Mouse (Mus musculus): Measurements from ENCODE around the gene Naa60. TPM values are rescaled to one million over a fixed set of nuclear protein-coding genes. Genes with fewer than 3 reads are reported as not detected.

Naa60 gene
- total RNA-seq, 1 experiment from 2014 or later: 24.5 TPM

Other genes starting within 250 kb of the Naa60 start
- gene Mefv, start 154.3 kb upstream of the Naa60 start, total RNA-seq (2017): 20.5 to 25.6 TPM (median 25.2 TPM) in 3 replicates
- gene Zfp263, start 128.3 kb upstream of the Naa60 start, total RNA-seq (2017): 47.6 to 60.4 TPM (median 59.3 TPM) in 3 replicates
- not detected in 3 replicates for gene Olfr15, start 41.5 kb upstream of the Naa60 start, total RNA-seq (2017)
- 0.11 to 1.5 TPM (median 1.4 TPM) in 3 replicates for gene Zfp174, start 25.1 kb upstream of the Naa60 start, total RNA-seq (2017)
- gene Zfp597, start 12.2 kb downstream of the Naa60 start, total RNA-seq (2017): 23.7 to 35.3 TPM (median 24.2 TPM) in 3 replicates
- gene Gm20695, start 12.3 kb downstream of the Naa60 start, total RNA-seq (2017): 1.2 TPM in 1 of 3 replicates, not detected in the others
- gene 1700037C18Rik, start 36.3 kb downstream of the Naa60 start, total RNA-seq (2017): 0.57 to 6.4 TPM (median 1.9 TPM) in 3 replicates
- gene Cluap1, start 36.4 kb downstream of the Naa60 start, total RNA-seq (2017): 12.0 to 20.1 TPM (median 12.2 TPM) in 3 replicates
- 9.6 to 50.1 TPM (median 14.0 TPM) in 3 replicates for gene Nlrc3, start 104.3 kb downstream of the Naa60 start, total RNA-seq (2017)
- gene Slx4, start 131.4 kb downstream of the Naa60 start, total RNA-seq (2017): 18.3 to 53.4 TPM (median 21.9 TPM) in 3 replicates
- gene Dnase1, start 164.6 kb downstream of the Naa60 start, total RNA-seq (2017): 0.29 TPM in 1 of 3 replicates, not detected in the others
- gene Trap1, start 205.5 kb downstream of the Naa60 start, total RNA-seq (2017): 29.8 to 50.5 TPM (median 41.3 TPM) in 3 replicates

Data from monocyte, adult 5-6 weeks (primary cell).